Mouse (Mus musculus) limb, embryonic 15.5 days (tissue): ENCODE data around the gene Ilf3. TPM values are rescaled to one million over a fixed set of nuclear protein-coding genes. Genes with fewer than 3 reads are reported as not detected.

ENCODE experiments used
- ATAC-seq: fragments of 200-750 bp; cut with Nextera tagmentation; 2 replicates; pipeline ENCODE4 v1.8.0; 2017; ENCODE audit warnings: low read depth, moderate TSS enrichment; ENCODE audit not compliant: insufficient number of reproducible peaks, low FRiP score, low TSS enrichment
- H3K27ac ChIP-seq: fragments of 300-500 bp; sonication (generic); 2 replicates; pipeline ENCODE4 v1.5.1; 2015; ENCODE audit warnings: moderate library complexity, mild to moderate bottlenecking, inconsistent platforms
- H3K27me3 ChIP-seq: fragments of 300-500 bp; sonication (generic); 2 replicates; pipeline ENCODE4 v1.6.1; 2015; ENCODE audit warnings: inconsistent platforms
- H3K36me3 ChIP-seq: fragments of 300-500 bp; sonication (generic); 2 replicates; pipeline ENCODE4 v1.6.1; 2015; ENCODE audit warnings: inconsistent platforms
- H3K4me1 ChIP-seq: fragments of 300-500 bp; sonication (generic); 2 replicates; pipeline ENCODE4 v1.6.1; 2015; ENCODE audit warnings: inconsistent platforms
- H3K4me2 ChIP-seq: fragments of 300-500 bp; sonication (generic); 2 replicates; pipeline ENCODE4 v1.6.1; 2015; ENCODE audit warnings: mild to moderate bottlenecking, inconsistent platforms
- H3K4me3 ChIP-seq: fragments of 300-500 bp; sonication (generic); 2 replicates; pipeline ENCODE4 v1.5.1; 2015; ENCODE audit warnings: mild to moderate bottlenecking, inconsistent platforms
- H3K9ac ChIP-seq: fragments of 300-500 bp; sonication (generic); 2 replicates; pipeline ENCODE4 v1.6.1; 2015; ENCODE audit warnings: inconsistent platforms
- H3K9me3 ChIP-seq: fragments of 300-500 bp; sonication (generic); 2 replicates; pipeline ENCODE4 v1.6.1; 2016; ENCODE audit warnings: inconsistent platforms
- WGBS: fragments of 180-500 bp; shearing (Covaris S2); methylation state at CpG from one replicate; pipeline ENCODE4 v1.1.7; 2015; 5-methylcytosine and 5-hydroxymethylcytosine counted together
- polyA plus RNA-seq: library from polyadenylated mRNA; unstranded; fragments of >200 nt; fragmentation: Nextera tagmentation; extraction: Ambion mirVana; gene quantifications from 2 replicates; pipeline ENCODE4 v1.2.1, GENCODE M21; 2015

The Ilf3 gene
- polyA plus RNA-seq, 1 experiment from 2014 or later: 174 TPM

GRCm38 (mm10) chr9:21447778-21448177 is 80.1 kb downstream of the Ilf3 start:
- Histone ChIP-seq H3K4me2 (no peak overlapping the region), H3K9me3 (no peaks in the 10 kb centered on the region), H3K27me3 (no peaks in the 10 kb centered on the region), H3K9ac (no peak overlapping the region), H3K4me1 (peaks cover 14% of the 10 kb centered on the region; the same call in 1 of the 2 replicates), H3K27ac (no peak overlapping the region), H3K4me3 (no peak overlapping the region), H3K36me3 (peaks cover 7% of the 10 kb centered on the region; the same call in 1 of the 2 replicates)
- ATAC-seq: no peak
- WGBS: 88% methylated on average over 2 of the region's 2 CpGs

GRCm38 (mm10) chr9:21449710-21450109 is 82.0 kb downstream of the Ilf3 start:
- Histone ChIP-seq H3K4me1 (peaks cover 14% of the 10 kb centered on the region; the same call in 1 of the 2 replicates), H3K4me3 (no peak overlapping the region), H3K27me3 (no peaks in the 10 kb centered on the region), H3K9me3 (no peaks in the 10 kb centered on the region), H3K36me3 (peaks cover 7% of the 10 kb centered on the region; the same call in 1 of the 2 replicates), H3K27ac (no peak overlapping the region), H3K4me2 (no peak overlapping the region), H3K9ac (no peak overlapping the region)
- no peak for ATAC-seq
- WGBS: 87% methylated on average over 2 of the region's 2 CpGs

DNA sequence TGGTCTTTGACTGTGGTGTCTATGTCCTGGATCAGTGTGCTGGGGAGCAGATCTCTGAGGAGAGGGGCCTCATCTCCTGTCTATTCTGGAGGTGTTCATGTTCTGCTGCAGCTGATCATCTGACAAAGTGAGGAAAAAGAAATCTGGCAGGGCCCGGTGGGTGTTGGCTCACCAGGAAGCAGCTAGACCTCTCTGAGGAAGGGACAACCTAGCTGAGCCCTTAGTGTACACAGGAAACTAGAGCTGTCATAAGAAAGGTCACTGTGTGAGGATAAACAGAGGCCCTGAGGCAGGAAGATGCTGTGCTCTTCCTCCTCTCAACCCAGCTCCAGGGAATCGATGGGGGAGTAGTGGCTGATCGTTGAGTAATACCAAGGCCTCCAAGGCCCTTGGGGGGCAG is 82.6 kb downstream of the Ilf3 start:
- WGBS: 76% methylated on average over 3 of the region's 3 CpGs
- H3K4me3 ChIP-seq: no peak overlapping the region
- H3K9me3 ChIP-seq: no peaks in the 10 kb centered on the region
- ATAC-seq: no peak
- peaks cover 4% of the 10 kb centered on the region; the same call in 1 of the 2 replicates for H3K36me3 ChIP-seq
- H3K27ac ChIP-seq: no peak overlapping the region
- no peaks in the 10 kb centered on the region for H3K27me3 ChIP-seq
- no peak overlapping the region for H3K9ac ChIP-seq
- peaks cover 14% of the 10 kb centered on the region; the same call in 1 of the 2 replicates for H3K4me1 ChIP-seq
- no peak overlapping the region for H3K4me2 ChIP-seq

DNA sequence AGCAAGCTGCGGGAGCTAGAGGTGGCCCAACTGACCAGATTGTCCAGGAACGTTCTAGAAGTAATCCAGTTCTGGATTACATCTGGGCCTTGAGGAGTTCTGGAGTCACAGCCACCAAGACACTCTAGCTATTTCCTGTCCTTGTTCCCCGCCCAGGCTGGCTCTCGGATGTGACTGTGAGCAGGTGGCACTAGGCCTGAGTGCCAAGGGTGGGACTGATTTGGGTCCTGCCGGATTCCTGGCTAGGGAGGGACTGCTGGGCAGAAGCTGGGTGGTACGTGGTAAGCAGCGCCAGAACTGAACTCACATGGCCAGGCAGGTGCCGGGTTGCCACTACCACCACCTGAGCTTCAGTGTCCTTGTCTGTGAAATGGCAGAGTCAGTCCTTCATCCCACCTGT is 83.7 kb downstream of the Ilf3 start:
- WGBS: 84% methylated on average over 8 of the region's 8 CpGs
- Histone ChIP-seq H3K4me3 (no peak overlapping the region), H3K4me2 (no peak overlapping the region), H3K9ac (no peak overlapping the region), H3K27me3 (no peaks in the 10 kb centered on the region), H3K4me1 (peaks cover 14% of the 10 kb centered on the region; the same call in 1 of the 2 replicates), H3K36me3 (0 out of 2 replicates have a peak, but pooled peaks cover 2% of the 10 kb centered on the region), H3K9me3 (no peaks in the 10 kb centered on the region), H3K27ac (no peak overlapping the region)
- no peak for ATAC-seq

DNA sequence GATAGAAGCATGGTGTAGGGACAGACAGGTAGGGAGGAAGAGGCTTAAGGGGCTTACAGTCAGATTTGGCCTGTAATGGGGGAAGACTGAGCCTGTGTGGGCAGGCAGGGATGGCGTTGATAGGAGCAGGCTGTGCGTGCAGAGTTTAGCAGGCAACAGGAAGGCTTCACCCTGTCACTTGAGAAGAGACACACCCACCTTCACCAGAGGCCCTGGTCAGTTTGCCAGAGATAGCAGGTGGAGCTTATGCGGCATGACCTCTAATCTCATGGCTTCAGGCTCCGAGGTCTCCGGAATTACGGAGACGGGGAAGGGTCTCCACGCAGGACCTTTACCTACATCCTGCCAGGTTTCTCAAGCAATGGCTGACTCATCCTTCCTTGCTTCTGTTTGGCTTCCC is 84.2 kb downstream of the Ilf3 start:
- Histone ChIP-seq H3K27ac (no peak overlapping the region), H3K4me2 (no peak overlapping the region), H3K36me3 (0 out of 2 replicates have a peak, but pooled peaks cover 2% of the 10 kb centered on the region), H3K4me1 (peaks cover 14% of the 10 kb centered on the region; the same call in 1 of the 2 replicates), H3K27me3 (no peaks in the 10 kb centered on the region), H3K4me3 (no peak overlapping the region), H3K9me3 (no peaks in the 10 kb centered on the region), H3K9ac (no peak overlapping the region)
- no peak for ATAC-seq
- WGBS: 72% methylated on average over 8 of the region's 8 CpGs

- Histone ChIP-seq H3K4me1 (peaks cover 14% of the 10 kb centered on the region; the same call in 1 of the 2 replicates), H3K27me3 (no peaks in the 10 kb centered on the region), H3K27ac (no peak overlapping the region), H3K36me3 (0 out of 2 replicates have a peak, but pooled peaks cover 1% of the 10 kb centered on the region), H3K9ac (no peak overlapping the region), H3K9me3 (no peaks in the 10 kb centered on the region), H3K4me3 (no peak overlapping the region), H3K4me2 (no peak overlapping the region)
- ATAC-seq: no peak
- WGBS: 84% methylated on average over 7 of the region's 7 CpGs
Measured at GRCm38 (mm10) chr9:21453003-21453402, 85.3 kb downstream of the Ilf3 start.

- WGBS: 74% methylated on average over 2 of the region's 2 CpGs
- ATAC-seq: no peak
Measured at GRCm38 (mm10) chr9:21453459-21453858, 85.8 kb downstream of the Ilf3 start.

DNA sequence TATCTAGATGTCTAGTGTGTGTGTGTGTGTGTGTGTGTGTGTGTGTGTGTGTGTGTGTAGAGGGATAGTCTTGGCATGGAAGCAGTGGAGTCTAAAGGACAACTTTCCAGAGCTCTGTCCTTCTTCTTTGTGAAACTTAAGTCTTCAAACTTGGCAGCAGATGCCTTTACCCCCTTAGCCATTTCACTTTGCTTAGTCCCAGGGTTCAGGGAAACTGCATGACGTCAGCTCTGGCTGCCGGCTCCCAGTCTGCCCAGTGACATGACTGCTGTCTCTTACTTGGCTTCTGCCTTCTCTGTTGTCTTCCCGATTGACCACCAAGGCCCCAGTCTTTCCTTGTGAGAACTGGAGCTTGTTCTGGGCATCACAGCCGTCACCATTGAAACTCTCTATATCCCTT is 86.9 kb downstream of the Ilf3 start:
- WGBS: 75% methylated on average over 4 of the region's 4 CpGs
- Histone ChIP-seq H3K27ac (no peak overlapping the region), H3K27me3 (no peaks in the 10 kb centered on the region), H3K4me1 (peaks cover 14% of the 10 kb centered on the region; the same call in 1 of the 2 replicates), H3K4me2 (no peak overlapping the region), H3K9me3 (no peaks in the 10 kb centered on the region), H3K9ac (no peak overlapping the region), H3K4me3 (no peak overlapping the region), H3K36me3 (peaks cover 7% of the 10 kb centered on the region; the same call in 1 of the 2 replicates)
- ATAC-seq: no peak

More at GRCm38 (mm10) chr9:21453459-21453858, 85.8 kb downstream of the Ilf3 start:
- Histone ChIP-seq H3K4me2 (no peak overlapping the region), H3K4me3 (no peak overlapping the region), H3K27me3 (no peaks in the 10 kb centered on the region), H3K9me3 (no peaks in the 10 kb centered on the region), H3K4me1 (peaks cover 14% of the 10 kb centered on the region; the same call in 1 of the 2 replicates), H3K9ac (no peak overlapping the region), H3K27ac (no peak overlapping the region), H3K36me3 (peaks cover 6% of the 10 kb centered on the region; the same call in 1 of the 2 replicates)

Other genes with a start within 250 kb of the Ilf3 start
- gene Tyk2, start 236.6 kb upstream of the Ilf3 start, polyA plus RNA-seq: 13.1 and 13.2 TPM in 2 replicates
- 298 and 326 TPM in 2 replicates for gene Cdc37, start 217.9 kb upstream of the Ilf3 start, polyA plus RNA-seq
- gene Pde4a, start 202.2 kb upstream of the Ilf3 start, polyA plus RNA-seq: 6.1 and 6.4 TPM in 2 replicates
- 77.7 and 78.6 TPM in 2 replicates for gene Keap1, start 128.5 kb upstream of the Ilf3 start, polyA plus RNA-seq
- 6.2 and 6.3 TPM in 2 replicates for gene S1pr5, start 119.4 kb upstream of the Ilf3 start, polyA plus RNA-seq
- 40.8 and 44.2 TPM in 2 replicates for gene Atg4d, start 102.6 kb upstream of the Ilf3 start, polyA plus RNA-seq
- gene Kri1, start 79.9 kb upstream of the Ilf3 start, polyA plus RNA-seq: 13.1 and 18.4 TPM in 2 replicates
- 55.3 and 60.1 TPM in 2 replicates for gene Cdkn2d, start 76.5 kb upstream of the Ilf3 start, polyA plus RNA-seq
- gene Ap1m2, start 55.5 kb upstream of the Ilf3 start, polyA plus RNA-seq: 42.3 and 43.2 TPM in 2 replicates
- gene Slc44a2, start 47.2 kb upstream of the Ilf3 start, polyA plus RNA-seq: 137 and 150 TPM in 2 replicates
- 42.3 and 45.0 TPM in 2 replicates for gene Qtrt1, start 44.0 kb downstream of the Ilf3 start, polyA plus RNA-seq
- gene Dnm2, start 57.0 kb downstream of the Ilf3 start, polyA plus RNA-seq: 76.1 and 84.4 TPM in 2 replicates
- gene Tmed1, start 142.4 kb downstream of the Ilf3 start, polyA plus RNA-seq: 123 and 132 TPM in 2 replicates
- 3.5 and 3.6 TPM in 2 replicates for gene AB124611, start 158.3 kb downstream of the Ilf3 start, polyA plus RNA-seq
- 47.3 and 53.2 TPM in 2 replicates for gene Carm1, start 179.0 kb downstream of the Ilf3 start, polyA plus RNA-seq
- 28.3 and 31.4 TPM in 2 replicates for gene Timm29, start 224.9 kb downstream of the Ilf3 start, polyA plus RNA-seq
- 23.3 and 23.6 TPM in 2 replicates for gene Yipf2, start 225.0 kb downstream of the Ilf3 start, polyA plus RNA-seq
- 65.4 and 68.7 TPM in 2 replicates for gene Smarca4, start 248.3 kb downstream of the Ilf3 start, polyA plus RNA-seq